Mouse (Mus musculus) brain, embryonic 18.5 days (tissue): ENCODE results near the gene Hoxb2.

Source experiments
- DNase-seq: peaks from one replicate; pipeline ENCODE4 v3.0.0-alpha.2; 2012; ENCODE audit warnings: low read depth, low spot score

Hoxb2 gene

DNA sequence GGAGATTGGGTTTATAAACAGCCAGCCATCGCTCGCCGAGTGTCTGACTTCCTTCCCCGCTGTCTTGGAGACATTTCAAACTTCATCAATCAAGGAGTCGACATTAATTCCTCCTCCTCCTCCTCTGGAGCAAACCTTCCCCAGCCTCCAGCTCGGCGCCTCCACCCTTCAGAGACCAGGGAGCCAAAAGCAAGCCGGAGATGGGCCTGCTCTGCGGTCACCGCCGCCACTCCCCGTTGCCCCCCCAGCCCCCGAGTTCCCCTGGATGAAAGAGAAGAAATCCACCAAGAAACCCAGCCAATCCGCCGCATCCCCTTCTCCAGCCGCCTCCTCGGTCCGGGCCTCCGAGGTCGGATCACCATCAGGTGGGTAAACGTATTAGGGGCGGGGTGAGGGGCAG, 1.5 kb downstream of the Hoxb2 start:
- DNase-seq, result no peak

DNA sequence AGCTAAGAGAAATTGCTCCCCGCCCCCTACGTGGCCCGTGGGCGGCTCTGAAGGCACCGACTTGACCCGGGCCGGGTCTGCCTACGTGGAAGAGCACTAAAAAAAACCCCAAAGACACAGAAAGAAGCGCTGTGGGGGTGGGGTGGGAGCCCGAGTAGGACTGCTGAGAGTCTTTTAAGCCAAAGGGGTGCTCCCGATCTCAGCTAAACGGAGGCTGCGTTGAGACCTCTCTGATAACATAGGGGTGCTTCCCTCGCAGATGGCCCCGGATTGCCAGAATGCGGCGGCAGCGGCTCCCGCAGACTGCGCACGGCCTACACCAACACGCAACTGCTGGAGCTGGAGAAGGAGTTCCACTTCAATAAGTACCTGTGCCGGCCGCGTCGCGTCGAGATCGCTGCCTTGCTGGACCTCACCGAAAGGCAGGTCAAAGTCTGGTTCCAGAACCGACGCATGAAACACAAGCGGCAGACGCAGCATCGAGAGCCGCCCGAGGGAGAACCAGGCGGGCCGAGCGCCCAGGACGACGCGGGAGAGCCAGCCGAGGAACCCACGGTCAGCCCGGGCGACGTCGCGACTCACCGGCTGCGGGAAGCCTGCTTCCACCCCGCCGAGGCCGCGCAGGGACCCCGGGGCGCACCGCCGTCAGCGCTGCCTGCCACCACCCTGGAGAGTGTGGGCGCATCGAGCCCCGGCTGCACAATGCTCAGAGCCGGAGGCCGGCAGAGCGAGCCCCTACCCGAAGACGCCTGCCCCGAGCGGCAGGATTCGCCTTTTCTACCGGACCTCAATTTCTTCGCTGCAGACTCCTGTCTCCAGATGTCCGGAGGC, 2.6 kb downstream of the Hoxb2 start:
- no peak for DNase-seq

DNA sequence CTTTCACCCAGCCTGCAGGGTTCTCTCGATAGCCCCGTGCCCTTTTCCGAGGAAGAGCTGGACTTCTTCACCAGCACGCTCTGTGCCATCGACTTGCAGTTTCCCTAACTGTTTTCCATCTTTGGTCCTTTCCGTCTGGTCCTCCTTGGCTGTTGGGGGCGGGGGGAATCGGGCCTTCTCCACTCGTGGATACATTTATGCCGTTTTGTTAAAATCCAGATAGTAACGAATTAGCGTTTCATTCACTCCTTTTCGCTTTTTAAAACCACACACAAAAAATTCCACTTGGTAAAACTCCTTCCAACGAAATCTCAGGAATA, 3.2 kb downstream of the Hoxb2 start:
- DNase-seq, result no peak

DNA sequence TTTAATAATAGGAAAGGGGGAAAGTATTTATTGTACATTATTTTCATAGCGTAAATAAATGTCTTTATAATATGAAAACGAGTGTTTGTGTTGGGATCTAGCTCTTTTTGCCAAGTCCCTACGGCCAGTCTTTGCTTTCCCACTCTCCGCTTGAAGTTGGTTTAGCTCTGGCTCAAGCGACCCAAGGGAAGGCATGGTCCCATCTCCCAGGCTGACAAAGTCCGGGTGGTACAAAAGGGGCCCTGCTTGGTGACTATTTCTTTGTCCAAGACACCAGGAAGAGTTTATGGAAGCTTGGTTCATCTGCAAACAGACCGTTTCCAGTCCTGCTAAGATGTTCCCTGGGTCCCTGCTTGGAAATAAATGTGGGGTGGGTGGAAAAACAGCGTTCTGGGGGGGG, 3.6 kb downstream of the Hoxb2 start:
- no peak for DNase-seq

DNA sequence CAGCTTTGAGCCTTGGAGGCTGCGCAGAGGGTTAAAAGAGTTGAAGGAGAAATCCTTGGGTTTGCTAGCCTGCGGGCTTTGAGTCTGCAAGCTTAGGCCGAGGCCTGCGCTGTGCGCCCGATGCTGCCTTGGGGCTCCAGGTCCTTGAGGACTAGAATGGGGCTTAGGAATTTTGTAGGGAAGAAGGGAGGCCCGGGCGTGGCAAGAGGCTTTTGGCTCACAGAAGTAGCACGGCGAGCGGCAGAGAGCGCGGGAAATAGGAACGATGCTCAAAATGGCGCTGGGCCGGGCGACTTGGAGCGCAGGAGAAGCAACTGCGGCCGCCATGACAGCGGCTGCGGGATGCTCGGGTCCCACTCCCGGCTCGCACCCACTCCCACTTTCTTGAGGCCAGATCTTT, 4.1 kb downstream of the Hoxb2 start:
- DNase-seq, result no peak

DNA sequence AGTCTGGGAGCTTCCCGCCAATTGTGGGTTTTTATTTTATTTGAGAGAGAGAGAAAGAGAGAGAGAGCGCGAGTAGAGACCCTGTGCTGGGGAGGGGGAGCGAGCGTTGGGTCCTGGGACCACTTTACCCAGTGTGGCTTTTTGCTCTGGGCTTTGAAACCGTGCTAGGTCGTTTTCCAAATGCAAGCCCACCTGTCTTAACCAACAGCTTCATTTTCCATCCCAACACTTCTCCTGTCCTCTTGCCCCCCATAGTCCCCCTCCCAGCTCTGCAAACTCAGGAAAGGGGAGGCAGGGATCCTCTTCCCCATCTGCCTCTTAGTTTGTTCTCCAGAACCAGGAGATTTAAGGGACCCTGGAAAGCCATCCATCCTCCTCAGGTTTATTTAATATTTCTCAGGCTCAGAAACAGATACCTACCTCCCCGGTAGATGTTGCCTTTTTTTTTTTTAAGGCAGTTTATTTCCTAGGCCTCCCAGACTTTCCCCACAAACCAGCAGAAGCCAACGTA, 4.5 kb downstream of the Hoxb2 start:
- DNase-seq, result no peak

DNA sequence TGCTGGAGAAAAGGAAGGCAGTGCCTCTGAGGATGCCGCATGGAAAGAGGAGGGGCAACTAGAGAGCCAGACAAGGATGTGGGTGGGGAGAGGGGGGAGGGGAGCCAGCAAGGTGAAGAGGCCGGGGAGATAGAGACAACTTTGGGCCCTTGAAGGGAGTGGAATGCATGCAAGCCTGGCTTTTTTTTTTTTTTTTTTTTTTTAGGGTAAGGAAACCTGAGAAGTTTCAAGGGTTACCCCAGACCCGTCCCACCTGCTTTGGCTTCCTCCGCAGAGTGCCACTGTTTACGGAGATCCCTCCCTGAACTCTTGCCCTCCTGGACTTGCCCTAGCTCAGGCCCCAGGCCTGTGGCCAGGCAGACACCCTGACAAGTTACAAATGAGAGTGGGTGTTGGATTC, 13.5 kb downstream of the Hoxb2 start:
- DNase-seq, result no peak

DNA sequence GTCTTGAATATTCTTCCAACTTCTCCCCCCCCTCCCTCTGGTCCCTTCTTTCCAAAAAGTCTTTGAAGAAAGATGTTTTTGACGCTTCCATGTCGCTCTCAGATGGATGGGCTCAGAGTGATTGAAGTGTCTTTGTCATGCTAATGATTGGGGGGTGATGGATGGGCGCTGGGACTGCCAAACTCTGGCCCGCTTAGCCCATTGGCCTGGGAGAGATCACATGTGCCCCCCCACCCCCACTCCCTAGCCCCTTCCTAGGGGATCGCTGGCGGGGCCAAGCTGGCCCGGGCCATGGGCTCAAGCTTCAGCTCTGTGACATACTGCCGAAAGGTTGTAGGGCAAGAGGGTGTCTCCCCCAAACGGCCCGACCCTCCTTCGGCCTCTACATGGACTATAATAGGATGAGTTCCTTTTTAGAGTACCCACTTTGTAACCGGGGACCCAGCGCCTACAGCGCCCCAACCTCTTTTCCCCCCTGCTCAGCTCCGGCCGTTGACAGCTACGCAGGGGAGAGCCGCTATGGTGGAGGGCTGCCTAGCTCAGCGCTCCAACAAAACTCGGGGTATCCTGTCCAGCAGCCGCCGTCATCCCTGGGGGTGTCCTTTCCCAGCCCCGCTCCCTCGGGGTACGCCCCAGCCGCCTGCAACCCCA, 15.2 kb downstream of the Hoxb2 start, which contains the start of gene Hoxb1:
TSS of gene Hoxb1 (plus strand) at position 312 of the 651 bp plus-strand sequence.
- DNase-seq, result no peak

DNA sequence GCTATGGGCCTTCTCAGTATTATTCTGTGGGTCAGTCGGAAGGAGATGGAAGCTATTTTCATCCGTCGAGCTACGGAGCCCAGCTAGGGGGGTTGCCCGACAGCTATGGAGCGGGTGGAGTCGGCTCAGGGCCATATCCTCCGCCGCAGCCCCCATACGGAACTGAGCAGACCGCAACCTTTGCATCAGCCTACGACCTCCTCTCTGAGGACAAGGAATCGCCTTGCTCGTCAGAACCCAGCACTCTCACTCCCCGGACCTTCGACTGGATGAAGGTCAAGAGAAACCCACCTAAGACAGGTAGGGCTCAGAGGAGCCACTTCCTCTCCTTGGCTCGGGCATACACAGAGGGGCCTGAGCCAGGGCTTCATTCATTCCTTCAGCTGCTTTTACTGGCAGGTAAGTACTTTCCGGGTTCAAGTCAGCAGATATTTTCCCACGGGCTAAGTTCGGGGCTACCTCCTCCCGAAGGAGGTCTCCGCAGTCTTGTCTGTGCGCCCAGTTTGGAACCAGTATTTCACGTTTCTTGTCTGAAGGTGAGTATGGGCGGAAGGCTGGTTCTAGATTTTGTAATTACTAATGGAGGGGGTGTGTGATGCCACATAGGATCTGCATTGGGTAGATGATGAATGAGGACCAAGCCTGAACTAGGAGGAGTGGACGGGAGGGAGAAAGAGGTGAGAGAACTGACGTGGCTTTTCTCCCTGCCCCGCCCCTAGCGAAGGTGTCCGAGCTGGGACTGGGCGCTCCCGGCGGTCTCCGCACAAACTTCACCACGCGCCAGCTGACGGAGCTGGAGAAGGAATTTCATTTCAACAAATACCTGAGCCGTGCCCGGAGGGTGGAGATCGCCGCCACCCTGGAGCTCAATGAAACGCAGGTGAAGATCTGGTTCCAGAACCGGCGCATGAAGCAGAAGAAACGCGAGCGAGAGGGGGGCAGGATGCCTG, 16.0 kb downstream of the Hoxb2 start:
- no peak for DNase-seq

DNA sequence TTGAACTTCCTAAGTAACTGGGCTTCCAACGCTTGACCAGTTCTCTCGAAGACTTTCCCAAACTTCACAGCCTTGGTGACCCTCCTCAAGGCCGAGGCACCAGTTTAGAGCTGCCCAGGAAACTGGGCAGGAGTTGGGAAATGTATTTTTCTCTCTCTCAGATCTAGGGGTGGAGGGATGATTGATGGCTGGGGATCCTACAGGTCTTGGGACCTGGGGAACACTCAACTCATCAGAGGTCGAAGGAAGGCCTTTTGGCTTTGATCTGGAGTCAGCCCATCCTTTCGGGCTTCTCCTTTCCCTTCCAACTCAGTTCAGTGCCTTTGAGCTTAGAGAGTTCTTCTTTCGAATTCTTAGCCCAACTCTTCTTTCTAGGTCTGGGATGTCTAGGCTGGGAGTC, 16.8 kb downstream of the Hoxb2 start:
- DNase-seq, result no peak

DNA sequence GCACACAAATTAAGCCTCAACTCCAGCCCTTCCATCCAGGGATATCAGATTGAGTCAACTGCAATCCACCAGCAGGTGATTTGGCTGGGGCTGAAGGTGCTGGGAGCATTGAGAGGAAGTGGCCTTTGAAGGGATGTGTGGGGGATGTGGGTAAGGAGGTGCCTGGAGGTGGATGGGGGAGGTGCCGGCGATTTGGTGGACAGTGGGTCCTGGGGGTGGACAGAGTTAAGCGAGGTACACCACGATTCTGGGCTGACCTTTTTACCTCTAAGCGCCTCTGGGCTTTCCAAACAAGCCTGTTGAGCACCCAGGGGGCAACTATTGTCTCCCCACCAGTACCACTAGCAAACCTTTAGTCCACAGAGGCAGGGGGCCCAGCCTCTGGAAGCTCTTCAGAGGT, 18.4 kb downstream of the Hoxb2 start:
- DNase-seq, result no peak

DNA sequence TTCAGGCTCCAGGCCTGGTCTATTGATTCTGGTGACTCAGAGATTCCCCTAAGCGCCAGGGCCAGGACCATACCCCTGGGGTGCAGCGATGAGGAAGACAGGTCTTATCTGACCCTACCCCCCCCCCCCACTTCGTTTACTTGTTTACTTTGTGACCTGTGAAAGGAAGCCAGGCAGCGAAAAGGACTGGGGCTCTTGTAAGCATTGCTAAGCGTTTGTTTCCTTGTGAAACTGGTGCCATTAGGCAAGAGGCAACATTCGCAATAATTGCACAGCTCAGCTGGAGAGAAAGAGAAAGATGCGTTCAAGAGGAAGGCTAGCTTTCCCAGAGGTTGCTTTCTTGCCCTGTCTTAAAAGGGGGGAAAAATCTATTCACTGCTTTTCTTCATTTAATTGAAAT, 18.8 kb downstream of the Hoxb2 start:
- no peak for DNase-seq

DNA sequence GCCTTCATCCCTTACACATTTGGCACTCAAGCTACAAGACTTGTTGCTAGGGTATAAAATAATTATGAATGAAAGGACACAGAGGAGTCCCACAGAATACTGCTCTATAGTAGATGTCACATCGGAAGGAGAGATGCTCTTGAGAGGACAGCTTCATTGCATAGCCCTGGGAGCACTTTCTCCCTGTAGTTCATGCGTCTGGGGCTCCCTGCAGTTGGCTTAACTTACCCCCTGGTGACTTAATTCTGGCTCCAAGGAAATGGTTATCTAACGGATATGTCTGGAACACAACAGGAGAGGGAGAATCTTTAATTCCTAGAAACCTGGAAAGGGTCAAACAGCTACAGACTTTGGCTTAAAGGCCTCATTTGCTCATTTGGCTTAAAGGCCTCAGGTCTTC, 21.4 kb downstream of the Hoxb2 start:
- DNase-seq, result no peak

DNA sequence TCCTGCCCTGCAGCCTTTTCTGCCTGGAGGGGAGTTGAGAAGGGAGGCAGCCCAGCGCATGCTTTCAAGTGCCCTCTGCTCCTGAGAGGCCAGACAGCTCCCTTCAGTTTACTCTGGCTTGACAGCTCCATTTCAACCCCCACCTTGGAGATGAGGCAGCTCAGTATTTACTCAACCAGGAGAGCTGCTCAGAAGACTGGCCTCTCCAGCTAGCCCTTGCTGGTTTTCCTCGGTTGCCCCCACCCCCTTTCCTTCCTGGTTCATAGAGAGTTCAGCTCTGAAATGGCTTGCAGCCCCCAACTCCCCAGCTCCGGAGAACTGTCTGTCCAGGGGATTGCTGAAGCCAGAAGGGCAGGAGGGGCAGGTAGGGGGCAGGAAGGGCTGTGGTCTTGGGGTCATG, 22.2 kb downstream of the Hoxb2 start:
- no peak for DNase-seq

DNA sequence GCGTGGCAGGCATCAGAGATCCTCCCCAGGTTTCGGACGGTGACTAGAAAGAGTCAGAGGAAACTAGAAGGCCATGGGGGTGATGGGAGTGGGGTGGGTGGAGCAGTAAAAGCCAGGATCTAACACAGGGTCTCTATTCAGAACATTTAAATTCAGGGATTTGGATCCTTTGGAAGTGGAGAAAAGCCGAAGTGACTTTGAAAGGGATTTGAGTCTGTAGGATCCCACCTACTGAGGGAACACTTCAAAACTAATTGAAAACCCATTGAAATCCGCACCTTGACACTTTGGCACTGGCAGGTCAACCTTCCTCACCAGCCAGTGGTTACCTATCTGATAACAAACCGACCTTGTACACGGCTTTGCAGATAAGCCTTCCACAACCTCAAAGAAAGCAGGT, 24.5 kb downstream of the Hoxb2 start:
- no peak for DNase-seq

DNA sequence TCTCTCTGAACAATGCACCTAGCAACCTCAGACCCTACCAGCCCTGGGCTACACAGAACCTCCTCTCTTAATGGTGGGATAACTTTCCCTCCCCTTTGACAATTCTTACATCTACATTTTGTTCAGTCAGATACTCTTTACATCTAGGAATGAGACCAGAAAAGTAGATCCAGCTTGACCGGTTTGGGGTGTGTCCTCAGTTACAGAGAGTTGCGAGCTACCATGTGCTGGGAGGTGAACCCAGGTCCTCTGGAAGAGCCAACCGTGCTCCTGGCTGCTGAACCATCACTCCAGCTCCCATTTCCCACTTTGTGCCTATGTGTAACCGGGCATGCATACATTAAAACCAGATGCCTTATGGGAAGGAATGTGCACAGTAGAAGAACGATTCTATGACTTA, 33.1 kb downstream of the Hoxb2 start:
- no peak for DNase-seq

DNA sequence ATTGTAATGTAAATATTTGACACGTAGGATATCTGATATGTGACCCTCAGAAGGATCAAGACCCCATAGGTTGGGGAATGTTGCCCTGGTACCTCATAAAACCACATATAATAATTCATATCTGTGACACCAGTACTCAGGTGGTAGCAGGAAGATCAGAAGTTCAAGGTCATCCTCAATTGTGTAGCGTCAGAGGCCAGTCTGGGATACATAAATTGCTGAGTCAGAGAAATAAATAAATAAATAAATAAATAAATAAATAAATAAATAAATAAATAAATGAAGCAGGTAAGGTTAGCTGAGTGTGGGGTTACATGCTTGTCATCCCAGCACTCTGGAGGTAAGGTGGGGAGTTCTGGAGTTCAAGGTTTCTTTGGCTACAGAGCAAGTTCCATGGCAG, 37.3 kb downstream of the Hoxb2 start:
- DNase-seq, result no peak

DNA sequence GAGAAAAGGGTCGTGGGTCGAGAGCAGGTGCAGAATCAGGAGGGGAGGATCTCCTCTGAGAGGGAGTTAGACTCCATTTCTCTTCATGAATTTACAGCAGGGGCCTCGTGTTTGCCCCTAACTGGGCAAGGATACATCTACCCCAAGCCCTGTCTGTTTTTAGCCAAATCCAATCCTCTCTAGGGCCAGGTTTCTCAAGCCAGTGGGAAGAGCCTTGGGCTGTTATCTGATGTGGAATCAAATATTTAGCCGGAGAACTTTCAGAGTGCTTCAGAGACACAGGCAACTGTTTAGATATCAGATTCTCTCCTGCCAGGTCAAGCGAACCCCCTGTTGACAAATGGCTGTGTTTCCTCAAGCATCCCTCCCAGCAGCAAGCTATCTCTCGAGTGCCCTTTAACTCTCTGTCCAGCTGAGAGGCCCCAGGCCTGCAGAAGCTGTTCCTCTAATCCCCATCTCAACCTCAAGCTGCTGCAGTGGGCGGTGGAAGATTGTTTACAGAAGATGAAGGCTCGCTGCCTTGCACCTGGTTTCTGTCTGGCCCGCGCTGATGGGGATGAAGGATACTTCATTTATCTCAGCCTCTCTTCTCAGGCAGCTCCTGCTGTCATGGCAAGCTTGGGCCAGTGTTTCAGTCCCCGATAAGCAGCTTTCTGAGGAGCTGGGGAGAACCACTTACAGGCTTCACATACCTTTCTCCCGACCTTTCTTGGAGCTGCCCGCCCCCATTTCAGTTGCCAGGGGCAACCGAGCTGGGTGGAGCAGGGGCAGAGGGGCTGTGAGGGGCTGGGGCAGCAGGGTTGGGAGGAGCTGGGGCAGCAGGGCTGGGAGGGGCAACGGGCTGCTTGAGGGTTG, 46.7 kb downstream of the Hoxb2 start:
- no peak for DNase-seq

DNA sequence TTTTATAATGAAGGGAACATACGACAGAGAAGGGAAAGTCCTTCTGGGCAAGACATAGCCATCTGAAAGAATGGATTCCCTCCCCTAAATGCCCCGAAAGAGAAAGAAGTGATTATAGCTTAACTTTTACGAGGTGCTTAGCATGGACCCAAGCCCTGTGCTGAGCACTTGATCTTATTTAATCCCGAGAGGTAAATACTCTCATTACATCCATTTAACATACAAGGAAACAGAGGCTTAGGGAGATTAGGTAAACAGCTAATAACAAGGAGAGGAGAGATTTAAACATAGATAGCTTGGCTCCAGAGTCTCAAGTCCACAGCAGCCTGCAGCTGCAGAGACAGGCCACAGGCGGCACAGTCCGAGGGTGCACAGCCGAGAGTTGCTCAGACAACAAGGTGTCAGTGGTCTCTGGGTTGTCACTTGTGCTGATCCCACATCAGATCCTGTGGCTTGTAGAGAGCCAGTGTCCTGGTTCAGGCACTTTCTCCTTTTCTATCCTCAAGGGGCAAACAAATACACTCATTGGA, 47.5 kb downstream of the Hoxb2 start:
- DNase-seq, result no peak

DNA sequence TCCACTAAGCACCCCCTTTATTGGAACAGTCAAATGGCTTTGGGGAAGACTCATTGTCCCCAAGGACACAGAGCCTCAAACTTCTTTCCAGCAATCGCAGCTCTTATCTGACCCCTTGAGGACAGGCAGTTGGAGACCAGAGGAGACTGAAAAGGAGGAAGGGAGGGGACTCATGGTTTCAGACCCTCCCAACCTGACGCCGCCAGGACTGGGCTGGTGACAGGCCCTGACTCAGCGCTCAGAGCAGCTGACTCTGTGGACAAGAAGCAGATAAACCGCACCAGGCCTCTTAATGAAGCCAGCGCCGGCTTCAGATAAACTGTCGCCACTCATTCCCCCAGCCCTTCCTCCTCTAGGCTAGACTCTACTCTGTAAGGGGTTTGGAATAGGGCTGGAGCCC, 49.6 kb downstream of the Hoxb2 start:
- no peak for DNase-seq
